Mouse (Mus musculus) forebrain, embryonic 11.5 days (tissue): ENCODE results near the gene Adgrg3. TPM values are rescaled to one million over a fixed set of nuclear protein-coding genes. Genes with fewer than 3 reads are reported as not detected.

Experiments
- ATAC-seq: fragments of 200-750 bp; cut with Nextera tagmentation; replicated peaks from 2 replicates; pipeline ENCODE4 v1.8.0; 2017; ENCODE audit warnings: moderate TSS enrichment; ENCODE audit not compliant: low FRiP score
- DNase-seq: peaks from one replicate; pipeline ENCODE4 v3.0.0-alpha.2; 2017; ENCODE audit warnings: low spot score
- H3K27ac ChIP-seq: fragments of 300-500 bp; sonication (generic); 2 replicates; pipeline ENCODE4 v1.5.1; 2014; ENCODE audit warnings: low read depth, low read length
- H3K27me3 ChIP-seq: fragments of 300-500 bp; sonication (generic); 2 replicates; pipeline ENCODE4 v1.6.1; 2014; ENCODE audit warnings: mild to moderate bottlenecking, low read length, mixed read lengths; ENCODE audit not compliant: control insufficient read depth, insufficient read depth
- H3K36me3 ChIP-seq: fragments of 300-500 bp; sonication (generic); 2 replicates; pipeline ENCODE4 v1.6.1; 2014; ENCODE audit warnings: mild to moderate bottlenecking, low read length, moderate library complexity, mixed read lengths; ENCODE audit not compliant: control insufficient read depth, insufficient read depth
- H3K4me1 ChIP-seq: fragments of 300-500 bp; sonication (generic); replicated peaks from 2 replicates; pipeline ENCODE4 v1.6.1; 2014; ENCODE audit warnings: low read length, mixed read lengths; ENCODE audit not compliant: control insufficient read depth, insufficient read depth
- H3K4me2 ChIP-seq: fragments of 300-500 bp; sonication (generic); 2 replicates; pipeline ENCODE4 v1.6.1; 2014; ENCODE audit warnings: low read depth, mild to moderate bottlenecking, low read length, moderate library complexity, mixed read lengths; ENCODE audit not compliant: severe bottlenecking
- H3K4me3 ChIP-seq: fragments of 300-500 bp; sonication (generic); 2 replicates; pipeline ENCODE4 v1.5.1; 2014; ENCODE audit warnings: low read depth, low read length
- H3K9ac ChIP-seq: fragments of 300-500 bp; sonication (generic); 2 replicates; pipeline ENCODE4 v1.6.1; 2014; ENCODE audit warnings: low read length
- H3K9me3 ChIP-seq: fragments of 300-500 bp; sonication (generic); 2 replicates; pipeline ENCODE4 v1.6.1; 2016; ENCODE audit warnings: low read length, mixed read lengths; ENCODE audit not compliant: control insufficient read depth
- WGBS: fragments of 180-500 bp; shearing (Covaris S2); extraction: QIAGEN DNeasy Blood & Tissue Kit; methylation state at CpG from one replicate; pipeline ENCODE4 v1.1.7; 2014; 5-methylcytosine and 5-hydroxymethylcytosine counted together
- polyA plus RNA-seq: library from polyadenylated mRNA; unstranded; fragments of >200 nt; fragmentation: Nextera tagmentation; extraction: Ambion mirVana; gene quantifications from 2 replicates; pipeline ENCODE4 v1.2.1, GENCODE M21; 2014

The Adgrg3 gene
- polyA plus RNA-seq, 1 experiment from 2014 or later: 3.2 TPM

- ATAC-seq: 0 out of 2 replicates have a peak, but pooled peaks have one; percentile 42
- Histone ChIP-seq H3K4me3 (no peak overlapping the region), H3K27me3 (no peaks in the 10 kb centered on the region), H3K36me3 (no peaks in the 10 kb centered on the region), H3K9me3 (no peaks in the 10 kb centered on the region), H3K4me2 (no peak overlapping the region), H3K9ac (no peak overlapping the region), H3K4me1 (no peaks in the 10 kb centered on the region), H3K27ac (no peak overlapping the region)
- WGBS: 63% methylated on average over 3 of the region's 3 CpGs
- peak; percentile 75 for DNase-seq
Measured at GRCm38 (mm10) chr8:95067582-95067981, 50.1 kb downstream of the Adgrg3 start.

GRCm38 (mm10) chr8:95075504-95075903 lies 58.0 kb downstream of the Adgrg3 start:
- H3K36me3 ChIP-seq: no peaks in the 10 kb centered on the region
- H3K4me1 ChIP-seq: no peaks in the 10 kb centered on the region
- H3K9ac ChIP-seq: no peak overlapping the region
- no peak overlapping the region for H3K4me3 ChIP-seq
- ATAC-seq: no peak
- H3K4me2 ChIP-seq: no peak overlapping the region
- DNase-seq: no peak
- 80% methylated on average over 3 of the region's 3 CpGs for WGBS
- no peaks in the 10 kb centered on the region for H3K9me3 ChIP-seq
- H3K27ac ChIP-seq: no peak overlapping the region
- no peaks in the 10 kb centered on the region for H3K27me3 ChIP-seq

- H3K36me3 ChIP-seq: no peaks in the 10 kb centered on the region
- H3K4me1 ChIP-seq: no peaks in the 10 kb centered on the region
- H3K27me3 ChIP-seq: no peaks in the 10 kb centered on the region
- ATAC-seq (no peak), DNase-seq (no peak)
- no peaks in the 10 kb centered on the region for H3K9me3 ChIP-seq
- H3K4me3 ChIP-seq: no peak overlapping the region
- H3K4me2 ChIP-seq: no peak overlapping the region
- WGBS: 84% methylated on average over 17 of the region's 17 CpGs
- no peak overlapping the region for H3K9ac ChIP-seq
- no peak overlapping the region for H3K27ac ChIP-seq
Measured at GRCm38 (mm10) chr8:95076151-95076550, 58.7 kb downstream of the Adgrg3 start.

GRCm38 (mm10) chr8:95078055-95078454 lies 60.6 kb downstream of the Adgrg3 start:
- 87% methylated on average over 3 of the region's 3 CpGs for WGBS
- H3K4me1 ChIP-seq: no peaks in the 10 kb centered on the region; the same call in 1 of the 2 replicates

GRCm38 (mm10) chr8:95079305-95079704 lies 61.8 kb downstream of the Adgrg3 start:
- 89% methylated on average over 4 of the region's 4 CpGs for WGBS
- Histone ChIP-seq H3K4me1 (no peaks in the 10 kb centered on the region; the same call in 1 of the 2 replicates), H3K27ac (no peak overlapping the region), H3K36me3 (no peaks in the 10 kb centered on the region), H3K27me3 (no peaks in the 10 kb centered on the region), H3K4me3 (no peak overlapping the region), H3K4me2 (no peak overlapping the region), H3K9me3 (no peaks in the 10 kb centered on the region), H3K9ac (no peak overlapping the region)
- ATAC-seq: no peak
- DNase-seq: no peak

More at GRCm38 (mm10) chr8:95078055-95078454, 60.6 kb downstream of the Adgrg3 start:
- Histone ChIP-seq H3K36me3 (no peaks in the 10 kb centered on the region), H3K9ac (no peak overlapping the region), H3K9me3 (no peaks in the 10 kb centered on the region), H3K4me2 (no peak overlapping the region), H3K4me3 (no peak overlapping the region), H3K27me3 (no peaks in the 10 kb centered on the region), H3K27ac (no peak overlapping the region)
- ATAC-seq: no peak
- no peak for DNase-seq

- Histone ChIP-seq H3K36me3 (no peaks in the 10 kb centered on the region), H3K9ac (peak within 1 kb of the TSS; percentile 77), H3K4me2 (peak within 1 kb of the TSS; percentile 84), H3K9me3 (no peaks in the 10 kb centered on the region), H3K4me3 (peak within 1 kb of the TSS; percentile 78), H3K27ac (peak within 1 kb of the TSS; percentile 37; the same call in 1 of the 2 replicates), H3K27me3 (no peaks in the 10 kb centered on the region), H3K4me1 (no peaks in the 10 kb centered on the region; the same call in 1 of the 2 replicates)
- ATAC-seq (peak; percentile 97), DNase-seq (peak; percentile 97)
- under 1% methylated on average over 47 of the region's 47 CpGs for WGBS
Measured at GRCm38 (mm10) chr8:95080381-95081341, 63.2 kb downstream of the Adgrg3 start, which contains the start of gene Katnb1. Katnb1 (plus strand) TSS chr8:95081186.

- 10% methylated on average over 11 of the region's 11 CpGs for WGBS
- Histone ChIP-seq H3K36me3 (no peaks in the 10 kb centered on the region), H3K9me3 (no peaks in the 10 kb centered on the region), H3K27ac (peak overlapping the region; percentile 37; the same call in 1 of the 2 replicates), H3K4me1 (no peaks in the 10 kb centered on the region; the same call in 1 of the 2 replicates), H3K9ac (peak overlapping the region; percentile 77), H3K27me3 (no peaks in the 10 kb centered on the region), H3K4me3 (peak overlapping the region; percentile 78), H3K4me2 (peak overlapping the region; percentile 84)
- ATAC-seq (no peak), DNase-seq (no peak)
Measured at GRCm38 (mm10) chr8:95081650-95082049, 64.2 kb downstream of the Adgrg3 start.

GRCm38 (mm10) chr8:95084261-95084660 lies 66.8 kb downstream of the Adgrg3 start:
- H3K9me3 ChIP-seq: no peaks in the 10 kb centered on the region
- H3K4me2 ChIP-seq: no peak overlapping the region
- no peak overlapping the region for H3K9ac ChIP-seq
- 91% methylated on average over 4 of the region's 4 CpGs for WGBS
- H3K36me3 ChIP-seq: no peaks in the 10 kb centered on the region
- no peaks in the 10 kb centered on the region for H3K27me3 ChIP-seq
- no peaks in the 10 kb centered on the region; the same call in 1 of the 2 replicates for H3K4me1 ChIP-seq
- ATAC-seq: no peak
- DNase-seq: no peak
- H3K4me3 ChIP-seq: no peak overlapping the region
- no peak overlapping the region for H3K27ac ChIP-seq
